9 mouse cellular contexts compared by ENCODE assay signal in the genomic region with DNA sequence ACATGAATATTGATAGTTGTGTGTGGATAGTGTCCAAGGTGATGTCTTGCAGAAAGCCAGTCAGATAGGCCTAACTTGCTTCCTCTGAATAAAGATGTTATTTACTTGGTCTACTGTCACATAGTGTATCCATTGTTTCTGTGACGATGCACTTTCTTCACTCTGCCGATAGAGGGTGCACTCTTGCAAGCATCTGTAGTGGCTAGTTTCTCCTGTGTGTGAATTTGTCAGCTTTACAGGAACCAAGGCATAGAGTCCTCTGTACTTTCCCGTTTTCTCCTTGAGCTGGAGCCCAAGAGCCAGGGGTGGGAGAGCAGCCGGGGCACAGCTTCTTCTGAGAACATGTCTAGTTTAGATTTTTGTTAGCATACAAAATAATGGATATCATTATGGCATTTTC. TPM values are rescaled to one million over a fixed set of nuclear protein-coding genes. Genes with fewer than 3 reads are reported as not detected.
DNase-seq lines count a peak whose midpoint lies in the region; ATAC-seq and TF ChIP-seq lines count a peak whose summit lies in the region.
"Had no signal": no experiment of that assay in that cellular context is flagged by ENCODE, and none has a peak within 500 bp of the region (broad histone marks: within the 10 kb centered on the region; RNA-seq: fewer than 3 reads in every experiment).

No protein-coding gene starts in this region.

- H3K4me1 ChIP-seq in hindbrain, embryonic 10.5 days (replicated peaks) = no peaks in the 10 kb centered on the region
- H3K4me1 ChIP-seq in hindbrain, embryonic 16.5 days (ENCODE audit: control insufficient read depth, insufficient read depth, low read depth, low read length) = no peaks in the 10 kb centered on the region
- H3K4me1 ChIP-seq in hindbrain, postnatal 0 days (ENCODE audit: insufficient read depth, low read length) = no peaks in the 10 kb centered on the region

- peak; percentile 90 for TF ChIP-seq CTCF in hindbrain, postnatal 0 days (IDR thresholded peaks at IDR 0.05; ENCODE audit: low read depth)

- H3K27me3 ChIP-seq in hindbrain, embryonic 10.5 days (ENCODE audit: insufficient read depth, poor library complexity, severe bottlenecking) = no peaks in the 10 kb centered on the region
- no peaks in the 10 kb centered on the region for H3K27me3 ChIP-seq in hindbrain, embryonic 16.5 days (replicated peaks; ENCODE audit: control insufficient read depth, insufficient read depth, low read length)
- no peaks in the 10 kb centered on the region for H3K27me3 ChIP-seq in hindbrain, postnatal 0 days (ENCODE audit: insufficient read depth, low read length)

- no peak overlapping the region for H3K4me3 ChIP-seq in hindbrain, embryonic 10.5 days
- H3K4me3 ChIP-seq in hindbrain, embryonic 16.5 days (ENCODE audit: low read length) = no peak overlapping the region
- no peak overlapping the region for H3K4me3 ChIP-seq in hindbrain, postnatal 0 days (ENCODE audit: low read length)

- 50% methylated on average over 4 of the region's 4 CpGs for WGBS in hindbrain, embryonic 10.5 days
- WGBS in hindbrain, embryonic 16.5 days = 42% methylated on average over 4 of the region's 4 CpGs
- 38% methylated on average over 4 of the region's 4 CpGs for WGBS in hindbrain, postnatal 0 days

- H3K9ac ChIP-seq in hindbrain, embryonic 16.5 days (ENCODE audit: low read depth, low read length) = no peak overlapping the region
- no peak overlapping the region for H3K9ac ChIP-seq in hindbrain, postnatal 0 days (replicated peaks; ENCODE audit: low read length)

- H3K9me3 ChIP-seq in hindbrain, embryonic 10.5 days = no peaks in the 10 kb centered on the region
- H3K9me3 ChIP-seq in hindbrain, embryonic 16.5 days (ENCODE audit: control insufficient read depth, low read length) = no peaks in the 10 kb centered on the region
- no peaks in the 10 kb centered on the region for H3K9me3 ChIP-seq in hindbrain, postnatal 0 days (ENCODE audit: low read length)

- peaks cover 87% of the 10 kb centered on the region for H3K36me3 ChIP-seq in hindbrain, embryonic 10.5 days
- peaks cover 36% of the 10 kb centered on the region for H3K36me3 ChIP-seq in hindbrain, embryonic 16.5 days (ENCODE audit: control insufficient read depth, insufficient read depth, low read length)
- H3K36me3 ChIP-seq in hindbrain, postnatal 0 days (ENCODE audit: insufficient read depth, low read length) = peaks cover 50% of the 10 kb centered on the region

- ATAC-seq in hindbrain, embryonic 16.5 days = no peak
- ATAC-seq in hindbrain, postnatal 0 days = peak; percentile 67; the same call in 1 of the 2 replicates
- ATAC-seq in inflammation-experienced regulatory T-cells, adult 6 months = no peak

- H3K27ac ChIP-seq in hindbrain, embryonic 10.5 days = no peak overlapping the region
- no peak overlapping the region for H3K27ac ChIP-seq in hindbrain, embryonic 16.5 days (ENCODE audit: low read depth, low read length)
- H3K27ac ChIP-seq in hindbrain, postnatal 0 days = no peak overlapping the region

- peak; percentile 16 for DNase-seq in hindbrain, embryonic 10.5 days (ENCODE audit: low spot score)
- DNase-seq in 416B (ENCODE audit: low read depth) = peak; percentile 70
- DNase-seq in MN1 (ENCODE audit: low spot score) = peak; percentile 56
- DNase-seq in hindbrain, postnatal 0 days (ENCODE audit: low spot score) = peak; percentile 74
- DNase-seq in spleen, adult 18-20 months = no peak
- no peak for DNase-seq in right cerebral cortex, postnatal 36 days (ENCODE audit: low spot score in 2 of 2)

- no peak overlapping the region for H3K4me2 ChIP-seq in hindbrain, embryonic 16.5 days (ENCODE audit: low read length)
- H3K4me2 ChIP-seq in hindbrain, postnatal 0 days (ENCODE audit: low read depth, low read length) = no peak overlapping the region

RNA-seq across cellular contexts. Expression of gene Calhm2, which starts 17.0 kb away (rescaled TPM):
- 1.8 and 1.9 TPM in 2 replicates for polyA plus RNA-seq in hindbrain, embryonic 10.5 days (2016; fragmentation: Nextera tagmentation; extraction: Ambion mirVana)
- polyA plus RNA-seq in hindbrain, embryonic 16.5 days (2015; fragmentation: Nextera tagmentation; extraction: Ambion mirVana) = 1.8 and 1.9 TPM in 2 replicates
- 0.86 and 3.1 TPM in 2 replicates for total RNA-seq in hindbrain, postnatal 0 days (2014; rRNA removed)
- 0.85 and 1.0 TPM in 2 replicates for polyA plus RNA-seq in hindbrain, postnatal 0 days (2015; fragmentation: Nextera tagmentation; extraction: Ambion mirVana)
- polyA plus RNA-seq in inflammation-experienced regulatory T-cells, adult 6 months (2017; shearing (Covaris generic)) = 10 to 100 TPM; 13.3 to 21.6 (median 15.8) TPM

RNA-seq across cellular contexts. Expression of gene Calhm1, which starts 23.0 kb away (rescaled TPM):
- polyA plus RNA-seq in hindbrain, embryonic 10.5 days (2016; fragmentation: Nextera tagmentation; extraction: Ambion mirVana) = not detected in 2 replicates
- not detected in 2 replicates for polyA plus RNA-seq in hindbrain, embryonic 16.5 days (2015; fragmentation: Nextera tagmentation; extraction: Ambion mirVana)
- total RNA-seq in hindbrain, postnatal 0 days (2014; rRNA removed) = not detected in 2 replicates
- polyA plus RNA-seq in hindbrain, postnatal 0 days (2015; fragmentation: Nextera tagmentation; extraction: Ambion mirVana) = not detected in 2 replicates
- polyA plus RNA-seq in inflammation-experienced regulatory T-cells, adult 6 months (2017; shearing (Covaris generic)) = not detected
- total RNA-seq: left cerebral cortex, postnatal 25 days had no signal

RNA-seq across cellular contexts. Expression of gene Pdcd11, which starts 30.5 kb away (rescaled TPM):
- 8.7 and 13.5 TPM in 2 replicates for polyA plus RNA-seq in hindbrain, embryonic 10.5 days (2016; fragmentation: Nextera tagmentation; extraction: Ambion mirVana)
- 4.4 and 5.0 TPM in 2 replicates for polyA plus RNA-seq in hindbrain, embryonic 16.5 days (2015; fragmentation: Nextera tagmentation; extraction: Ambion mirVana)
- total RNA-seq in hindbrain, postnatal 0 days (2014; rRNA removed) = 8.0 and 10.4 TPM in 2 replicates
- 4.3 and 4.4 TPM in 2 replicates for polyA plus RNA-seq in hindbrain, postnatal 0 days (2015; fragmentation: Nextera tagmentation; extraction: Ambion mirVana)
- 1 to 10 TPM; 5.9 to 8.5 (median 7.3) TPM for polyA plus RNA-seq in inflammation-experienced regulatory T-cells, adult 6 months (2017; shearing (Covaris generic))

RNA-seq across cellular contexts. Expression of gene Usmg5, which starts 30.6 kb away (rescaled TPM):
- 1,105 and 1,298 TPM in 2 replicates for polyA plus RNA-seq in hindbrain, embryonic 10.5 days (2016; fragmentation: Nextera tagmentation; extraction: Ambion mirVana)
- 1,339 and 1,421 TPM in 2 replicates for polyA plus RNA-seq in hindbrain, embryonic 16.5 days (2015; fragmentation: Nextera tagmentation; extraction: Ambion mirVana)
- 639 and 658 TPM in 2 replicates for total RNA-seq in hindbrain, postnatal 0 days (2014; rRNA removed)
- polyA plus RNA-seq in hindbrain, postnatal 0 days (2015; fragmentation: Nextera tagmentation; extraction: Ambion mirVana) = 2,274 and 2,322 TPM in 2 replicates
- 100 to 1,000 TPM; 223 to 391 (median 299) TPM for polyA plus RNA-seq in inflammation-experienced regulatory T-cells, adult 6 months (2017; shearing (Covaris generic))

RNA-seq across cellular contexts. Expression of gene Calhm3, which starts 36.5 kb away (rescaled TPM):
- not detected in 2 replicates for polyA plus RNA-seq in hindbrain, embryonic 10.5 days (2016; fragmentation: Nextera tagmentation; extraction: Ambion mirVana)
- polyA plus RNA-seq in hindbrain, embryonic 16.5 days (2015; fragmentation: Nextera tagmentation; extraction: Ambion mirVana) = 0.15 TPM in 1 of 2 replicates, not detected in the other
- not detected in 2 replicates for total RNA-seq in hindbrain, postnatal 0 days (2014; rRNA removed)
- not detected in 2 replicates for polyA plus RNA-seq in hindbrain, postnatal 0 days (2015; fragmentation: Nextera tagmentation; extraction: Ambion mirVana)
- not detected for polyA plus RNA-seq in inflammation-experienced regulatory T-cells, adult 6 months (2017; shearing (Covaris generic))
- total RNA-seq: left cerebral cortex, postnatal 25 days had no signal

Comparison
In these comparisons a context has a peak if more than half of its experiments do, and no peak if none do; other contexts are left out.
1. DNase-seq: peak in hindbrain, embryonic 10.5 days (single experiment), 416B (single experiment), MN1 (single experiment) and hindbrain, postnatal 0 days (single experiment); none in spleen, adult 18-20 months (0 of 2) and right cerebral cortex, postnatal 36 days (0 of 2).